Mouse (Mus musculus) adrenal gland (tissue): ENCODE measurements around the gene Omp.

Experiments used
- intact Hi-C: fragments of 180-260 bp; cut with DNase I; formaldehyde crosslinking; loops from one replicate; pipeline ENCODE4 v1.15.1; 2025

The Omp gene

GRCm38 (mm10) chr7:98104481-98105435, 40.5 kb downstream of the Omp start:
- intact Hi-C loops, result loop anchor here (2.0 to 5.0 kb wide), 2 partner anchors 14 to 48 kb away; partner anchors contain the start of gene Myo7a

GRCm38 (mm10) chr7:98103942-98104292, 41.4 kb downstream of the Omp start:
- intact Hi-C loops, result loop anchor here (2.0 to 5.0 kb wide), 2 partner anchors 15 to 48 kb away; partner anchors contain the start of gene Myo7a

- intact Hi-C loops, result loop anchor here (5.0 kb wide), 1 partner anchor 49 kb away; no protein-coding TSS in a partner anchor
These were observed 42.0 kb downstream of the Omp start for GRCm38 (mm10) chr7:98103002-98103941.

GRCm38 (mm10) chr7:98102488-98102887, 42.8 kb downstream of the Omp start:
- intact Hi-C loops, result loop anchor here (5.0 kb wide), 1 partner anchor 50 kb away; no protein-coding TSS in a partner anchor

GRCm38 (mm10) chr7:98097557-98097956, 47.7 kb downstream of the Omp start:
- intact Hi-C loops, result no loop called here

- intact Hi-C loops, result no loop called here
These were observed 49.5 kb downstream of the Omp start for GRCm38 (mm10) chr7:98095852-98096251.
